Mouse (Mus musculus): Measurements from ENCODE around the gene Fgd2. TPM values are rescaled to one million over a fixed set of nuclear protein-coding genes. Genes with fewer than 3 reads are reported as not detected.
A peak's percentile ranks its signal among the peaks of the same experiment; 100 is the strongest.

Gene Fgd2
- polyA plus RNA-seq, 1 experiment, result 6.4 TPM

DNA sequence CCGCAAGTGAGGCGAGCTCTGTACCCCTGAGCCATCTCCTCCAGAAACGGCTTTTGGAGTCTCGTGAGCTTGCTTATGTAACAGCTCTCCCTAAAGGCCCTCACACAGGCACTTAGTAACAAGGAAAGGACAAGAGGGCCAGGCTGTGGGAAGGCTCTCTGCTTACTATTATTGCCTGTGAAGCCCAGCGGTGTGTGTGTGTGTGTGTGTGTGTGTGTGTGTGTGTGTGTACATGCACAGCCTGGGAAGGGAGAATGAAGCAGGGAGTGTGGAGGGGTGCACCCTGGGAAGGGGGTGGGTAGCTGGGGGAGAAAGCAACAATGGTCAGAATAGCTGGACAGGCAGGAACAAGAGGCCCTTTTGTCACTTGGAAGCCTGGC lies 5.3 kb upstream of the Fgd2 start:
- DNase-seq (ENCODE audit: low read depth), result peak; percentile 91
- TF ChIP-seq POLR2A (IDR thresholded peaks at IDR 0.05; ENCODE audit: borderline replicate concordance, extremely low read depth, insufficient read depth, insufficient read length, poor library complexity, severe bottlenecking) (no peak), CTCF (IDR thresholded peaks at IDR 0.05; ENCODE audit: borderline replicate concordance, extremely low read depth, insufficient read depth, insufficient read length) (no peak)

DNA sequence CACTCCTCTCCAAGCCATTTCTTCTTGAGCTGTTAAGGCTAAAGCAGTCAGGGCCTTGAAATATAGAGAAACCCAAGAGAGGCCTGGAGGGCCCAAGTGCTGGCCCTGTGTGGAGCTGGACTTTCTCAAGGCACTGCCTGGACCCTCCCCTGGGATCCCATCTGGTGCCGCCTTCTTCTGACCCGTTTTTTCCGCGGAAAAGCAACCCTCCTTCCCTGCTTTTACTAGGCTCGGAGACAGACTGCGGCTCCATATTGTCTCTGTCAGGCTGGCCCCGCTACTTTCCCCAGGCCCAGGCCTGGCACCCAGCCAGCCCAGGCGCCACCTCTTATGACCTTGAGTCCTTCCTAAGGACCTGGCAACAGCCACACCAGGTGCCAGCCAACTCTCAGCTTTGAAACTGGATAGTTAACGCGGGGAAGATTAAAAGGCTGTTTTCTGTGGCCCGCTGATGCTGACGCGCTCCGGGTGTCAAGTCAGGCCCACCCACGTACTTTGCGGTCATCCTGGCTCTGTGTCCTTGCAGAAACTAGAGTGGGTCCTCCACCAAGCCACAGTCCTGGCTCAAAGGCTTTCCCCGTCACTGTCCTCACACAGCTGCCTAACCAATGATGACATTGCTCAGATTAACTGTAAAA lies 4.8 kb upstream of the Fgd2 start:
- DNase-seq (ENCODE audit: low read depth), result peak; percentile 81
- TF ChIP-seq POLR2A (IDR thresholded peaks at IDR 0.05; ENCODE audit: borderline replicate concordance, extremely low read depth, insufficient read depth, insufficient read length, poor library complexity, severe bottlenecking), result no peak
- no peak for TF ChIP-seq CTCF (IDR thresholded peaks at IDR 0.05; ENCODE audit: borderline replicate concordance, extremely low read depth, insufficient read depth, insufficient read length)

DNA sequence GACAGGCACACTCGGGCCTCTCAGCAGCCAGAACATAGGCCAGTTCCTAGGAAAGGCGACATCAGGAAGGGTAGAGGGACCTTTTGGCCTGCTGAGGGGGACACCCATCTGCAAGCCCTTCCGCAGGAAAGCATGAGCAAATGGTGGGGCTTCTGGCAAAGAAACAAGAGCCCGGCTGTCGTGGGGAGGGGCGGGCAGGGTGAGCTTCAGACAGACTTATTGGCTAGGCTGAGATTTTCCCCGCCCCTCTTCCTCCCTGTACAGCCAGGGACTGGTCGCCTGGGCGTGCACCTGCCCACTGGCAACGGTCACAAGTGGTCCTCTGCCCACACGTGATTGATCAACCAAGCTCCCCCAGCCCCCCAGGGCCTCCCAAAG lies 4.2 kb upstream of the Fgd2 start:
- DNase-seq (ENCODE audit: low read depth), result peak; percentile 98
- peak; percentile 20; the same call in 1 of the 2 replicates for TF ChIP-seq POLR2A (IDR thresholded peaks at IDR 0.05; ENCODE audit: borderline replicate concordance, extremely low read depth, insufficient read depth, insufficient read length, poor library complexity, severe bottlenecking)
- TF ChIP-seq CTCF (IDR thresholded peaks at IDR 0.05; ENCODE audit: borderline replicate concordance, extremely low read depth, insufficient read depth, insufficient read length), result no peak

DNA sequence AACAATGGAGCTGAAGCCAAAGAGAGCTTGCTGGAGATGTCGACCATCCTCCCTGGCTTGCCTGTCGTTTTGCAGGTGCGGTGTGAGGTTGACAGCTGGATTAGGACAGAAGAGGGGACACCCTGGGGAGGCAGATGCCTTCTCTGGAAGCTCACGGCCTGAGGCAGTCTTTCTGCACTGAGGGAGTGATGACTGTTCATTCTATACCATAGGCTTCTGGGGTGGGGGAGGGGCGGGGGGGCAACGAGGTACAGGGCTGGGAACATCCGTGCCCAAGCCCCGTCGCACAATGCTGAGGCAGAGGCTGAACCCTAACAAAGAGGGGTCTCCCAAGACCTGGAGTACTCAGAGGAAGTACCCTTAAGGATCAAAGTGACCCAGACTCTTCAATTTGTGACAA lies 3.8 kb upstream of the Fgd2 start:
- DNase-seq (ENCODE audit: low read depth), result no peak
- TF ChIP-seq CTCF (IDR thresholded peaks at IDR 0.05; ENCODE audit: borderline replicate concordance, extremely low read depth, insufficient read depth, insufficient read length) (no peak), POLR2A (IDR thresholded peaks at IDR 0.05; ENCODE audit: borderline replicate concordance, extremely low read depth, insufficient read depth, insufficient read length, poor library complexity, severe bottlenecking) (no peak)

DNA sequence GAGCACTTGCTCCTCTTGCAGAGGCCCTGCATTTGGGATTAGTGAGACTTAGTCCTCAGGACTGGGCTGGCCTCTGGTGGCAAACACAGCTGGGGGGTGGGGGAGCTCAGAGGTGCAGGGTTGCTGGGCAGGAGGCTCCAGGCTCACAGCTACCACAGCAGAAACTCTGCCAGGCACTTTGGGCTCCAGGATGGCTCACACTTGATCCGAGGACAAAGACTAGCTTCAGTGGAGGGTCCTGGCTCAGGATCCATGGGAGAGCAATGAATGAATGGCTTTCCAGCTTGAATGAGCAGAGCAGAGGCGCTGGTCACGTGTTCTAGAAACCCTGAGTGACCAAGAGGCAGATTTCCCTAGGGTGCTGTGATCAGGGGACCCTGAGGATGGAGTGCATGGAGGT lies 1.8 kb upstream of the Fgd2 start:
- no peak for DNase-seq (ENCODE audit: low read depth)
- TF ChIP-seq POLR2A (IDR thresholded peaks at IDR 0.05; ENCODE audit: borderline replicate concordance, extremely low read depth, insufficient read depth, insufficient read length, poor library complexity, severe bottlenecking) (no peak), CTCF (IDR thresholded peaks at IDR 0.05; ENCODE audit: borderline replicate concordance, extremely low read depth, insufficient read depth, insufficient read length) (no peak)

DNA sequence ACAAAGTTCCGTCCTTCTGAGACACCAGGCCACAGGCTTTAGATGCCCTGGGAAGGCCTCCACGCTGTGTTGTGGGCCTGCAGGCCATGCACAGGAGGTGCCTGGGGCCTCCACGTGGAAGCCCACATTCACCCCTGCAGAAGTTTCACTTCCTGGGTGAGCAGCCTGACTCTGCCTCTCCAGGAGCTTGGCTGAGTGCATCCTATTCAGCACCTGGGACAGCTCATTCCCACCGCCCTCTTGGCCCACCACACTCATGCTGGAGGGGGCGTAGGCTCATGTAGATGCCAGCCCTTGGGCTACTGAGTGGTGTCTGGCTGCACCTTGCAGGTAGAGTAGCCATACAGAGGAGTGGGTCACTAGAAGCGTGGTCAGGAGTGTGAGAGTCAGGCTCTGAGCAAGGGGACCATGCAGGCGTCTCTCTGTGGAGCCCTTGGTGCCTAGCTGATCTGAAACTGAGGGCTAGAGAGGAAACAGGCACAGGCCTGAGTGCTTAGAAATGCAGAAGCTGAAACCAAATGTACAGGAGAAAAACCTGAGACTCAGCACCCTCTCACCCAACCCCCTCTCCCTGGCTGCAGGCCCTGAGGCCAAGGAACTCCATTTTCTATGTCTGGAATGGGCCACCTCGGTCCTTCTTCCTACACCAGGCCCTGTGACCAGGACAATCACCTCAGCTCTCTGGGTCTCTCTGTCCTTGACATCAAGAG lies 1.4 kb downstream of the Fgd2 start:
- no peak for DNase-seq (ENCODE audit: low read depth)
- TF ChIP-seq CTCF (IDR thresholded peaks at IDR 0.05; ENCODE audit: borderline replicate concordance, extremely low read depth, insufficient read depth, insufficient read length), result no peak
- TF ChIP-seq POLR2A (IDR thresholded peaks at IDR 0.05; ENCODE audit: borderline replicate concordance, extremely low read depth, insufficient read depth, insufficient read length, poor library complexity, severe bottlenecking), result no peak

DNA sequence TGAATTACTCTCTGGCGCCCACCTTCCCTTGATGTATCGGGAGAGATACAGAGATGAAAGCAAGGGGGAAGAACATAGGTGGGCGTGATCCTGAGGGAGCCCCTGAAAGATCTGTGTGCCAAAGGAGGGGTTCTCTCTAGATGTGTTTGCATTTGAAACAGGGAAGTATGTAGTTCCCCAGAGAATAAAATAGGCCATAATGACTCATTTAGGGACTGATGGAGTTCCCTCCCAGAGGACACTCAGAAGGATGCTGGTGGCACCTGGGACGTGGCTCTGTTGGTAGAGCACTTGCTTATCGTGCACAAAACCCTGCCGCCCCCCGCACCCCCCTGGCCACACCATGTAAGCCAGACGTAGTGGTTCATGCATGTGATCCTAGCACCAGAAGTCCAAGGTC lies 2.4 kb downstream of the Fgd2 start:
- TF ChIP-seq POLR2A (IDR thresholded peaks at IDR 0.05; ENCODE audit: borderline replicate concordance, extremely low read depth, insufficient read depth, insufficient read length, poor library complexity, severe bottlenecking) (no peak), CTCF (IDR thresholded peaks at IDR 0.05; ENCODE audit: borderline replicate concordance, extremely low read depth, insufficient read depth, insufficient read length) (no peak)
- DNase-seq (ENCODE audit: low read depth), result no peak

DNA sequence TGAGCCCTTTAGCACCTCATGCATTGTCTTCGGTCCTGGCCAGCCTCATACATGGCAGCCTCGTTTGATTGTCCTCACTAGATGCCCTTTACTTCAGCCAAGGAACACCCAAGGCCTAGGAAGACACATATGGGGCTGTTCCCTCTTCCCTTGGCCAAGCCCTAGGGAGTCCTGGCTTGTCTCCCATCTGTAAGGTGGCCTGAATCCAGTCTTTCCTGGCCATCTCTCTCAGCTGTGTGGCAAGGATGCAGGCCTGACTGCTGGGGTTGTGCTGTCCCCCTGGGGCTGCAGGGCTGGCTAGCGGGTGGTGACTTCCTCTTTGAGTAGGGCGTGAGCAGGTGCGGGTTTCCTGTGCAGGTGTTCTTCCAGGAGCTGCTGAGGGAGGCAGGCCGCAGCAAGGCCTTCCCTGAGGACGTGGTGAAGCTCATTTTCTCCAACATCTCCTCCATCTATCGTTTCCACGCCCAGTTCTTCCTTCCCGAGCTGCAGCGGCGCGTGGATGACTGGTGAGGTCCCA lies 4.4 kb downstream of the Fgd2 start:
- TF ChIP-seq CTCF (IDR thresholded peaks at IDR 0.05; ENCODE audit: borderline replicate concordance, extremely low read depth, insufficient read depth, insufficient read length) (no peak), POLR2A (IDR thresholded peaks at IDR 0.05; ENCODE audit: borderline replicate concordance, extremely low read depth, insufficient read depth, insufficient read length, poor library complexity, severe bottlenecking) (no peak)
- no peak for DNase-seq (ENCODE audit: low read depth)

DNA sequence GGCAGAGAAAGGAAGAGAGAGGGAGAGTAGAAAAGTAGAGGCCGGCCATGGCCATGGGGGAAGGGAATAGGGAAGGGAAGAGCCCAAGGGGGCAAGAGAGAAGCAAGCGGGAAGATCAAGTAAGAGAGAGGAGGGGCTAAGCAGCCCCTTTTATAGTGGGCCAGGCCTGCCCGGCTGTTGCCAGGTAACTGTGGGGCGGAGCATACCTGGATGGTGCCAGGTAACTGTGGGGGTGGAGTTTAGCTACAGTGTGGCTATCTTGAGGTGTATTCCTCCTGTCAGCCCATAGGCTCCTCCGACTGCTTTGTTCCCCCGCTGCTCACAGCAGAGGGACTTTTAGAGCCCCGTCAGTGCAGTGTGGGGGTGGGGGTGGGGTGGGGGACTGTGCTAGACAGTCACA lies 8.0 kb downstream of the Fgd2 start:
- DNase-seq (ENCODE audit: low read depth), result no peak
- TF ChIP-seq CTCF (IDR thresholded peaks at IDR 0.05; ENCODE audit: borderline replicate concordance, extremely low read depth, insufficient read depth, insufficient read length), result no peak
- no peak for TF ChIP-seq POLR2A (IDR thresholded peaks at IDR 0.05; ENCODE audit: borderline replicate concordance, extremely low read depth, insufficient read depth, insufficient read length, poor library complexity, severe bottlenecking)

DNA sequence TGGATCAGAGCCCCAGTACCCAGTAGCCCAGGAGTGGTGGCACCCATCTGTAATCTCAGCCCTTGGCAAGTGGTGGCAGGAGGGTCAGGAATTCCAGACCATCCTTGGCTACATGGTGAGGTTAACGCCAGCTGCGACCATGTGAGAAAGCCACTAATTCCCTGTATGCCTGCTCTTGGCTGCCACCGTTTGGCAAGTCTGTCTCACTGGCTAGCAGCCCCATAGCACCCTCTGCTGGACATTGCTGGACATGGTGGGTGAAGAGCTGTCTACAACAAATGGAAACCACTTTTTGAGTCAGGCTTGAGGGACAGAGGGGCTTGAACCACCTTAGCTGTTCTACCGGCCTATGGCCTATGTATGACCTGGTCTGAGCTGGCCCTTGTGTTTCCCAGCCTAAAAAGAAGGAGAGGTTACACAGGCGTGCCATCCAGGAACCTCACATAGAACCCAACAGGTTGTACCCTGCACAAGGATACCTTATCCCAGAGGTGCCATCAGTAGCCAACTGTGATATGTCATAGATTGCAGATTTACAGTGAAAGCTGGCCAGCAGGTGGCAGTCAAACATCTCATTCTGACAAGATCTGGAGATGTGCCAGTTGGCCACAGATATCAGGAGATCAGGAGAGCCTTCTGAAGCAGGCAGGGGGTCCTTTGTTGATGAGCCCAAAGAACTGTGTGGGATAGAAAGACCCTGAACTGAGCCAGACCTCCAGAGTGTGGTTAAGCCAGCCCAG lies 10.4 kb downstream of the Fgd2 start:
- TF ChIP-seq POLR2A (IDR thresholded peaks at IDR 0.05; ENCODE audit: borderline replicate concordance, extremely low read depth, insufficient read depth, insufficient read length, poor library complexity, severe bottlenecking) (no peak), CTCF (IDR thresholded peaks at IDR 0.05; ENCODE audit: borderline replicate concordance, extremely low read depth, insufficient read depth, insufficient read length) (peak; percentile 99)
- DNase-seq (ENCODE audit: low read depth), result peak; percentile 96

DNA sequence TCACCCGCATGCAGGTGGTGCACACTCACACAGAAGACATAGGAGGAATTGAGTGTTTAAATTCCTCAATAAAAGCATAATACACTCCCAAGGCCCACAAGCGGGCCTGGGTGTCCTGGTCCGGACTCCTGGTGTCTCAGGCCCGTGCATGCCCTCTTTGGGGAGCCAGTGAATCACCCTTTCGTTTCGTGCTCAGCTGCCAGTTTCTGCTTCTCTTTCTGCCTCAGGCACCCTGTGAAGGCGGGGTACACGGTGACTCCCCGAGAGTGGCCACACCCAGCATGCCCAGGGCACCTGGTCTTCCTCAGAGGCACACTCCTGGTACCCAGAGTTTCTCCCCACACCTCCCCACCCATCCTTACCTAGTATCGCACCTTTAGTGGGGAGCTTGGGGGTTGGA lies 15.2 kb downstream of the Fgd2 start:
- DNase-seq (ENCODE audit: low read depth), result no peak
- no peak for TF ChIP-seq CTCF (IDR thresholded peaks at IDR 0.05; ENCODE audit: borderline replicate concordance, extremely low read depth, insufficient read depth, insufficient read length)
- TF ChIP-seq POLR2A (IDR thresholded peaks at IDR 0.05; ENCODE audit: borderline replicate concordance, extremely low read depth, insufficient read depth, insufficient read length, poor library complexity, severe bottlenecking), result no peak
